Mouse (Mus musculus) brain, embryonic 14.5 days (tissue): ENCODE measurements around the gene Taf10.

ENCODE experiments used
- CTCF ChIP-seq: fragments of 200-500 bp; IDR thresholded peaks from 2 replicates; pipeline ENCODE4 v1.5.1; 2012; ENCODE audit warnings: inconsistent platforms, mild to moderate bottlenecking, moderate library complexity, borderline replicate concordance; ENCODE audit not compliant: insufficient read depth, insufficient read length; ENCODE audit errors: extremely low read depth
- POLR2A ChIP-seq: fragments of 200-500 bp; IDR thresholded peaks from 2 replicates; pipeline ENCODE4 v1.6.1; 2012; ENCODE audit warnings: mild to moderate bottlenecking, inconsistent platforms, borderline replicate concordance; ENCODE audit not compliant: poor library complexity, insufficient read depth, insufficient read length, severe bottlenecking; ENCODE audit errors: extremely low read depth

GRCm38 (mm10) chr7:105793701-105794100 lies 49.5 kb upstream of the Taf10 start:
- TF ChIP-seq CTCF (no peak), POLR2A (no peak)
